Mouse (Mus musculus): Measurements from ENCODE around the gene Anks1b. TPM values are rescaled to one million over a fixed set of nuclear protein-coding genes. Genes with fewer than 3 reads are reported as not detected.

Gene Anks1b
- polyA plus RNA-seq, 1 experiment from 2014 or later = 1.9 TPM

GRCm38 (mm10) chr10:89976577-89976976, 103.3 kb downstream of the Anks1b start:
- Histone ChIP-seq H3K27me3 (replicated peaks) (no peaks in the 10 kb centered on the region), H3K27ac (no peak overlapping the region), H3K36me3 (no peaks in the 10 kb centered on the region), H3K9me3 (no peaks in the 10 kb centered on the region), H3K4me2 (no peak overlapping the region), H3K4me3 (replicated peaks) (no peak overlapping the region), H3K9ac (no peak overlapping the region), H3K4me1 (no peaks in the 10 kb centered on the region)
- ATAC-seq (ENCODE audit: insufficient read depth, low FRiP score, low read depth) = no peak
- 89% methylated on average over 3 of the region's 3 CpGs for WGBS

- Histone ChIP-seq H3K9ac (no peak overlapping the region), H3K4me2 (no peak overlapping the region), H3K9me3 (no peaks in the 10 kb centered on the region), H3K4me1 (no peaks in the 10 kb centered on the region), H3K27me3 (replicated peaks) (no peaks in the 10 kb centered on the region), H3K36me3 (no peaks in the 10 kb centered on the region), H3K4me3 (replicated peaks) (no peak overlapping the region), H3K27ac (no peak overlapping the region)
- ATAC-seq (ENCODE audit: insufficient read depth, low FRiP score, low read depth) = no peak
- WGBS = 82% methylated on average over 5 of the region's 5 CpGs
Observed at GRCm38 (mm10) chr10:89994171-89994570, 120.9 kb downstream of the Anks1b start.

DNA sequence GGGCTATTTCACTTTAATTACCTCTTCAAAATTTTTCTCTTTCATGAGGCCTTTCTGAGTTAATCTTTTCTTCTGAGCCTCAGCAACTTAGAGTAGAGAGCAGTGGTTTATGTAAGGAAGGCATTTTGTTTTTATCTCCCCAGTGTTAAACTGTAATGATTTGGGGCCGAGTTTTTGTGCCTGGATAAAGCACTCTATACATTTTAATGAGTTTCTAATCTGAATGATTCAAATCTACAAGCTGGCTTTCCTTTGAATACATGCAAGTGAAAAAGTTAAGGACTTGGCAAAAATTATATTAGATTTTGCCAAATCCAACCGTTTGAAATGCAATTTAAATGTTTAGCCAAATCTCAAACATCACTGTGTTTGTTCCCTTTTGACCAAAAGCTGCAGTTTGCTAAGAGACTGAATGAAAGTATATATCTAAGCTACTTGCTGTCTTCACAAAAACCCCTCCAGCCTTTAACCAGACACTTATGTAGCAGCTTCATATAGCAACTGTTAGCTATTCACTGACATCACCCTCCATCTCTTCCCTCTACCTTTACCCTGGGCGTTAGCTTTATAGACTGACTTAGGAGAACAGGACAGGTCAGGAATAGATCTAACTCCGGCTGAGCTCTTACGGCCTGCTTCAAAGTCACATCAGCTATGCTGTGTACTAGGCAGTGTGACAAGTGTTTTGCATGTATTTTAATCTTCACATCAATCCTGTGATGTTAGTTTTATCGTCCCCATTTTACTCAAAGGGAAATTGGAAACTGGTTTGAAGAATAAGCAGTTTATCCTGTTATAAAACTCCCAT, 122.5 kb downstream of the Anks1b start:
- Histone ChIP-seq H3K4me1 (no peaks in the 10 kb centered on the region), H3K4me3 (replicated peaks) (no peak overlapping the region), H3K36me3 (no peaks in the 10 kb centered on the region), H3K4me2 (no peak overlapping the region), H3K27ac (no peak overlapping the region), H3K27me3 (replicated peaks) (no peaks in the 10 kb centered on the region), H3K9ac (no peak overlapping the region), H3K9me3 (no peaks in the 10 kb centered on the region)
- ATAC-seq (ENCODE audit: insufficient read depth, low FRiP score, low read depth) = no peak
- WGBS = 59% methylated on average over 6 of the region's 6 CpGs

GRCm38 (mm10) chr10:90003980-90004729, 130.8 kb downstream of the Anks1b start:
- Histone ChIP-seq H3K27ac (no peak overlapping the region), H3K27me3 (replicated peaks) (no peaks in the 10 kb centered on the region), H3K36me3 (no peaks in the 10 kb centered on the region), H3K9me3 (no peaks in the 10 kb centered on the region), H3K9ac (no peak overlapping the region), H3K4me3 (replicated peaks) (no peak overlapping the region), H3K4me1 (no peaks in the 10 kb centered on the region), H3K4me2 (no peak overlapping the region)
- no peak for ATAC-seq (ENCODE audit: insufficient read depth, low FRiP score, low read depth)
- 86% methylated on average over 3 of the region's 3 CpGs for WGBS

DNA sequence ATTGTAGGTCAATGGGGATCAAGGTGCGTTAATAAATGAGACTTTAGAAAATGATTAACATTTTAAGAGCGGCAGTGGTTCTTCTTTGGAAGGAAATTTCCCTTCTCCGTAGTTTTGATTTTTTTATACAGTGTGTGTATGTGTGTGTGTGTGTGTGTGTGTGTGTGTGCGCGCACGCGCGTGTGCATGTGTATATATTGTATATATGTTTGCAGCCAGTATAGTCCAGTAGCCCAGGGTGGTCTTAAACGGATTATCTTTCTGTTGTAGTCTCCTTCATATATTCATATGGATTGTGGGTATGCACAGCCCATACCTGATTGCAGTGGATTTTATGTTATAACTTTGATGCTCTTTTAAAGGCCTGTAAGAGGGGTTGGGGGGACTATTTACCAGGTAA, 131.6 kb downstream of the Anks1b start:
- no peak overlapping the region for H3K4me3 ChIP-seq (replicated peaks)
- no peaks in the 10 kb centered on the region for H3K27me3 ChIP-seq (replicated peaks)
- ATAC-seq (ENCODE audit: insufficient read depth, low FRiP score, low read depth) = no peak
- no peaks in the 10 kb centered on the region for H3K4me1 ChIP-seq
- H3K9ac ChIP-seq = no peak overlapping the region
- no peak overlapping the region for H3K27ac ChIP-seq
- H3K4me2 ChIP-seq = no peak overlapping the region
- H3K9me3 ChIP-seq = no peaks in the 10 kb centered on the region
- 87% methylated on average over 9 of the region's 9 CpGs for WGBS
- H3K36me3 ChIP-seq = no peaks in the 10 kb centered on the region

DNA sequence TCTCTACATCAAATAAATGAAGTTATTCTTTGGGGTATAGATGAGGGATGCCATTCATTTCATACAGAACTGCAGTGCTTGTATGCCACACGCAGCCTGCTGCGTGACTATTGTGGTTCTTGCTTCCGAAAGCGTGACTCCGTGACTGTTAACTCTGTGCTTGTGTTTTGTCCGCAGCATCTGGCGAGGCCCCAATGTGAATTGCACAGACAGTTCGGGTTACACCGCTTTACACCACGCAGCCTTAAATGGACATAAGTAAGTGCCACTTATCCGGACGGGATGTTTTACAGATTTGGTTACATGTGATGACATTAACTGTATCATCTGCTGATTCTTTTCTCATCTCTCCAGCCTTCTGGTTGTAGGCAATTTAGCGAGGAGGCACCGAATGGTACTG, 159.7 kb downstream of the Anks1b start:
- Histone ChIP-seq H3K36me3 (no peaks in the 10 kb centered on the region), H3K27ac (no peak overlapping the region)
- 68% methylated on average over 14 of the region's 14 CpGs for WGBS

GRCm38 (mm10) chr10:90043287-90043686, 170.0 kb downstream of the Anks1b start:
- Histone ChIP-seq H3K9ac (no peak overlapping the region), H3K4me1 (no peaks in the 10 kb centered on the region), H3K27ac (no peak overlapping the region), H3K27me3 (replicated peaks) (no peaks in the 10 kb centered on the region), H3K36me3 (no peaks in the 10 kb centered on the region), H3K4me2 (no peak overlapping the region), H3K9me3 (no peaks in the 10 kb centered on the region), H3K4me3 (replicated peaks) (no peak overlapping the region)
- peak; percentile 47; the same call in 1 of the 2 replicates for ATAC-seq (ENCODE audit: insufficient read depth, low FRiP score, low read depth)
- WGBS = 23% methylated on average over 5 of the region's 5 CpGs

More for the DNA sequence above, 159.7 kb downstream of the Anks1b start:
- no peaks in the 10 kb centered on the region for H3K9me3 ChIP-seq
- no peak overlapping the region for H3K4me2 ChIP-seq
- ATAC-seq (ENCODE audit: insufficient read depth, low FRiP score, low read depth) = no peak
- H3K9ac ChIP-seq = no peak overlapping the region
- H3K27me3 ChIP-seq (replicated peaks) = no peaks in the 10 kb centered on the region
- no peaks in the 10 kb centered on the region for H3K4me1 ChIP-seq
- H3K4me3 ChIP-seq (replicated peaks) = no peak overlapping the region

- H3K4me1 ChIP-seq = no peaks in the 10 kb centered on the region
Observed at GRCm38 (mm10) chr10:90043773-90044172, 170.5 kb downstream of the Anks1b start.

DNA sequence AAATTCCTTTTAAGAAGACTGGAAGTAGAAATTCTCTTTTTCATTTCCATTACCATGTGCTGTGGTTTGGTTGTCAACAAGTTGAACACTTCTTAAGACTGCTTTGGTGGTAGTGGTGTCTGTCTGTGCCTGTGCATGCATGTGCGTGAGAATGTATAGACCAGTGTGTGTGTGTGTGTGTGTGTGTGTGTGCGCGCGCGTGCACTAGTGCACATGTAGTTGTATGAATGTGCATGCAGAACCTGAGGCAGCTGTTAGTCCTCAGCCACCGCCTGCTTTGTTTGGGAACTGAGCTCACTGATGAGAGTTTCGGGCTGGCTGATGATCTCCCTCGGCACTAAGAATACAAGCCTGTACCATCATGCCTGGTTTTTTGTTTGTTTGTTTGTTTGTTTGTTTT, 170.9 kb downstream of the Anks1b start:
- no peak for ATAC-seq (ENCODE audit: insufficient read depth, low FRiP score, low read depth)
- no peak overlapping the region for H3K4me2 ChIP-seq
- no peak overlapping the region for H3K27ac ChIP-seq
- H3K4me1 ChIP-seq = no peaks in the 10 kb centered on the region
- no peak overlapping the region for H3K4me3 ChIP-seq (replicated peaks)
- H3K36me3 ChIP-seq = no peaks in the 10 kb centered on the region
- 75% methylated on average over 8 of the region's 8 CpGs for WGBS
- H3K9me3 ChIP-seq = no peaks in the 10 kb centered on the region
- H3K27me3 ChIP-seq (replicated peaks) = no peaks in the 10 kb centered on the region
- H3K9ac ChIP-seq = no peak overlapping the region

More at GRCm38 (mm10) chr10:90043773-90044172, 170.5 kb downstream of the Anks1b start:
- Histone ChIP-seq H3K4me2 (no peak overlapping the region), H3K9me3 (no peaks in the 10 kb centered on the region), H3K27me3 (replicated peaks) (no peaks in the 10 kb centered on the region), H3K27ac (no peak overlapping the region), H3K9ac (no peak overlapping the region), H3K36me3 (no peaks in the 10 kb centered on the region), H3K4me3 (replicated peaks) (no peak overlapping the region)
- ATAC-seq (ENCODE audit: insufficient read depth, low FRiP score, low read depth) = no peak
- 44% methylated on average over 2 of the region's 2 CpGs for WGBS

- ATAC-seq (ENCODE audit: insufficient read depth, low FRiP score, low read depth) = no peak
- Histone ChIP-seq H3K27ac (no peak overlapping the region), H3K4me1 (no peaks in the 10 kb centered on the region), H3K36me3 (no peaks in the 10 kb centered on the region), H3K4me2 (no peak overlapping the region), H3K27me3 (replicated peaks) (no peaks in the 10 kb centered on the region), H3K9me3 (no peaks in the 10 kb centered on the region), H3K4me3 (replicated peaks) (no peak overlapping the region), H3K9ac (no peak overlapping the region)
- WGBS = 49% methylated on average over 4 of the region's 4 CpGs
Observed at GRCm38 (mm10) chr10:90068651-90069050, 195.3 kb downstream of the Anks1b start.

DNA sequence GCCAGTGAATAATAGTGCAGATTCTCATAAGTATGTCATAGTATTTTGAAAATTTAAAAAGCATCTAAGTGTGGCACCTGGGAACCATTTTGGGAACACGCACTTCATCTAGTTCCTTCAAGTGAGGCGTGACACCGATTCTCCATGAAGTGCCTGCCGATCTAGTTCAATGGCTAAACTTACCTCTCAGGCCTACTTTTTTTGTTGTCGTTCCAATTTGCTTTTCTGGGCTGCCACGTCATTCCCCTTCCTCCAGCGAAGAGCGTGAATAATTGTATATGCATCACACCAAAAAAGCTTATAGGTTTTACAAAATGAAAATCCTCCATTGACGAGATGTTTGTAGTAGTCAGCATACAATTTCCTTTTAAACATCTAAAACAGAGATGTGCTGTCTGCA, 204.6 kb downstream of the Anks1b start:
- H3K27ac ChIP-seq = no peak overlapping the region
- no peaks in the 10 kb centered on the region for H3K27me3 ChIP-seq (replicated peaks)
- no peak overlapping the region for H3K4me3 ChIP-seq (replicated peaks)
- ATAC-seq (ENCODE audit: insufficient read depth, low FRiP score, low read depth) = no peak
- H3K9me3 ChIP-seq = no peaks in the 10 kb centered on the region
- no peak overlapping the region for H3K9ac ChIP-seq
- no peak overlapping the region for H3K4me2 ChIP-seq
- no peaks in the 10 kb centered on the region for H3K4me1 ChIP-seq
- no peaks in the 10 kb centered on the region for H3K36me3 ChIP-seq
- WGBS = 86% methylated on average over 9 of the region's 9 CpGs

DNA sequence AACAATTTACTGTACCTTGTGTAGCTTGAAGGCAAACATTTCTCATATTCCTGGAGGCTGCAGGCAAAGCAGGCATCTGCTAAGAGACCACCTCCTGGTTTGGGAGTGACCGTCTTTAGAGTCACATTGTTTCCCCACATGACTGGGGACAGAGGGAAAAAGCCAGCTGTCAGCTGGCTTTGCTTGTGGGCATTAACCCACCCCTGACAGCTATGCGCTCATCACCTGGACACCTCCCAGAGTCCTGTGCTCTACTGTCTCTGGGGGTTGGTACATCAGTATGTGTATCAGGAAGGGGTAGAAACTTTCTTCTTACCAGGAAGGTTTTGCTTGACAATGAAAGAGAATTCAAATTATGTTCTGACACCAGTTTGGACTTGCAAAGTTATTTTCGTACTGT, 207.8 kb downstream of the Anks1b start:
- Histone ChIP-seq H3K36me3 (no peaks in the 10 kb centered on the region), H3K27me3 (replicated peaks) (no peaks in the 10 kb centered on the region), H3K27ac (no peak overlapping the region), H3K4me1 (no peaks in the 10 kb centered on the region), H3K4me2 (no peak overlapping the region), H3K4me3 (replicated peaks) (no peak overlapping the region), H3K9ac (no peak overlapping the region), H3K9me3 (no peaks in the 10 kb centered on the region)
- 44% methylated on average over 3 of the region's 3 CpGs for WGBS
- no peak for ATAC-seq (ENCODE audit: insufficient read depth, low FRiP score, low read depth)

All from stomach, embryonic 15.5 days (tissue).